Mouse (Mus musculus): ENCODE results near the gene Supt7l. TPM values are rescaled to one million over a fixed set of nuclear protein-coding genes. Genes with fewer than 3 reads are reported as not detected.

Supt7l gene
- total RNA-seq, 2 experiments from 2014 or later: 10.7 to 11.9 TPM

DNA sequence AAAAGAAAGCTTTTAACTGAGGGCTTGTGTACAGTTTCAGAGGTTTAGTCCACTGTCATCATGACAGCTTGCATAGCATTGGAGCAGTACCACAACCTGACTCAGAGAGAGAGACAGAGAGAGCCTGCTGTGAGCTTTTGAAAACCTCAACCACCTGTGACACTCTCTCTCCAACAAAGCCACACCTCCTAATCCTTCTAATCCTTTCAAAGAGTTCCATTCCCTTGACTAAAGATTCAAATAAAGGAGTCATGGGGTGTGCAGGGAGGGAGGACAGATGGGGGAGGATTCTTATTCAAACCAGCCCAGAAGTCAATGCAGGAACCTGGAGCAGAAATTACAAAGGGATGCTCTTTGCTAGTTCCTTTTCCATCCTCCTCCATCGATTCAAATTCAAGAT, 35.6 kb downstream of the Supt7l start:
- no peak for DNase-seq

DNA sequence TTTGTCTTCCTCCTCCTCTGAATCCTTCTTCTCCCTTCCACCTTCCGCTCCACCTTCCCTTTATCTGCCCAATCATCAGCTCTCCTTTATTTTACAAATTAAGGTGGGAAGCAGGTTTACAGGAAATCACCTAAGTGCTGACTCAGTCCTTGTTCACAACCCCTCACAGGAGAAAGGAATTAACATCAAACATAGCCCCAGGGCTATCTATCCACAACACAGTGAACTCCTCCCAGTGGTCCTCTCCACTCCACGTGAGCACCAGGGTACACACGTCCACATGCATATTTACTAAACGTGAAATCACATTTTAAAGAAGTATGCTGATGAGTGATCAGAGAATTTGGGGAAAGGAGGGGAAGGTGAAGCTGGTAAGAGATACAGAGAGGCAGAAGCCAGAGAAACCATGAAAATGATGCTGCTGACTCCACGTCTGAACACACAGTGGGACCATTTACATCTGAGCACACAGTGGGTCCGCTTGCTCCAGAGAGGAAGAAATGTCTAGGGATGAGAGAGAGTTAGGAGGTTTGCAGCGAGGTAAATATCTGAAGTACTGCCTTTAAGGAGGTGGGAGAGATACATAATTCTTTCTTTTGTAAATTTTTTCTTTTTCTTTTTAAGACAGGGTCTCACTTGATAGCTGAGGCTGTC, 38.4 kb downstream of the Supt7l start:
- no peak for DNase-seq

DNA sequence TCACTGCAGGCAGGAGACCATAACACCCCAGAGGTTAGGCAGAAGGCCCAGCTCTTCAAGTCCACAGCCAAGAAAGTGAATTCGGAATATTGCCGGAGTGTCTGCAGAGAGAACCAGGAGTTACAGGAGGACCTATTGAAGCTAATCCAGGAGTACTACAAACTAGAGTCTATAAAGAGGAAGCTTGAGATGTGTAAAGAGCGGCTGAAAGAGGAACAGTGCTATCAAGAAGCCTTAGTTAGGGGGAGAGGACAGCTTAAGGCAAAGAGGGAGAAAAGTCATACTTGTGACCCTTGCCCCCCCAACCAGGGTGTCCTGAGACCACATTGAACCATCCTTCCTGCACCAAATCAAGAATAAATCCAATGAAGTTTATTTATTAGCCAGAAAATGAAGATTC, 39.7 kb downstream of the Supt7l start:
- DNase-seq: no peak

DNA sequence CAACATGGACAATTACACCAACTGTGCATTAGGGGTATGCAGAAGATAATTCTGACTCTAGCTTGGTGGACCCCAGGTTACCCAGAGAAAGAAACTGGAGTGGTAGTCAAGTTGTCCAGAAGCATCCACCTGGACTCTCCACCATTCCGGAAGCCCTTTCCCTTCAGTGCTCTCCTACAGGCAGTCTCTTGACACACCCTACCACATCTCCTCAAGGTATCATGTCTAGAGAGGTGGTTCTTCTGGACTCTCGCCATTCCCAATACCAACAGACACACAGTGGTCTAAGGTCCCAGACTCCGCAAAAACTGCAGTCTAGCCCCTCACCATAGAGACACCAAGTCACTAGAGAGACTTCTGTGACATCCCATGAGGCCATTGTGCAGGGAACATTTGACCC, 42.2 kb downstream of the Supt7l start, which contains the start of gene 4930548H24Rik:
Gene 4930548H24Rik (plus strand): TSS at position 301 of the 400 bp plus-strand sequence.
- no peak for DNase-seq

DNA sequence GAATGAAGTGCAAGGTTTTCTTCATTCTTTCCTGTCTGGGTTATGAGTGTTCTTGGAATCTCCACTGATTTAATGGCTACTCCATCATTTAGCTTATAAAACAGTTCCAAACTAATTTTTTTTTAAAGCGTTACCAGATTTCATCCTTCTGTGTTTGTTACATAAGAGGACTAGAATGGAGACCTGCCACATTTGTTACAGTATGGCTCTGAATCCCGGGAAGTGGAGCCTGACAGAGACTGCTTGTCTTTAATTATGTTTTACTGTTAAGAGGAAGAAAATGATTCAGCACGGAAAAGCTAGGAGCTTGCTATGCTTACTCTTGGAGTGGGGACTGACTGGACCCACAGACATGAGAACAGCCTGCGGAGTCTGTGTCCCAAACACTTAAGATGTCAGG, 47.1 kb downstream of the Supt7l start:
- DNase-seq: no peak

DNA sequence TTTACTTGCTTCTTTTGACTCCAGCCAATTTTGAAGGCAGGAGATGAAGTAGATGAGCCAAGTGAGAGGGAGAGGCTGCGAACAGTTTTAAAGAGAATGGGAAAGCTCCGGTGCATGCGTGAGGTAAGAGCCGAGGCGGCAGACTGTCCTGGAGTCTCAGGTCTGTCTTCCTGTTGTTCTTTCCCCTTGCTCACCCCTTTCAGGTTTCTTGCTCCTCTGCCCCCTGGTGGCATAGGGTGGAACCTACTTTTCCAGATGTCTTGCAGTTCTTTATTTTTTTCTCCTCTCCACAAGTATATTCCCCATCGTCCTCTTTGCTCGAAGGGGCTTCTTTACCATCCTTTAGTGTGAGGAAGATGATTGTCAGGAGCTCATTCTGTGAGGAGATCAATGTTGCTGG, 57.3 kb downstream of the Supt7l start:
- peak; percentile 67 for DNase-seq

DNA sequence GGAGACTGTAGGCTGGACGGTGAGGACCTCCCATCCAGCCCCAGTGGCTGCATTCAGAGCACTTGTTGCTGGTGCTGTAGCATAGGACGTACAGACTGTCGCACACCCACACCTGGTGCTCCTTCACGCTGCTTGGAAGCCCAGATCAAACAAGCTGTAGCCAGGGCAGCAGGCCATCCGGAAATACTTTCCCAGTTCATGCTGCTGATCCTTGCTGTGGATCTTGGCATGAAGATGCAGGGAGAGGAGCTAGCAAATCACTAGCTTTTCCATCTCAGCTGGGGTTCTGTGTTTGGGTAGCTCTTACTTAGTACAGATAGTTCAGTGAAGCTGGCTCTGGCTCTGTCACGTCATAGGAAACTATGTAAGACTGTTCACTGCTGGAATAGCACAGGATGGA, 57.9 kb downstream of the Supt7l start:
- DNase-seq: no peak

DNA sequence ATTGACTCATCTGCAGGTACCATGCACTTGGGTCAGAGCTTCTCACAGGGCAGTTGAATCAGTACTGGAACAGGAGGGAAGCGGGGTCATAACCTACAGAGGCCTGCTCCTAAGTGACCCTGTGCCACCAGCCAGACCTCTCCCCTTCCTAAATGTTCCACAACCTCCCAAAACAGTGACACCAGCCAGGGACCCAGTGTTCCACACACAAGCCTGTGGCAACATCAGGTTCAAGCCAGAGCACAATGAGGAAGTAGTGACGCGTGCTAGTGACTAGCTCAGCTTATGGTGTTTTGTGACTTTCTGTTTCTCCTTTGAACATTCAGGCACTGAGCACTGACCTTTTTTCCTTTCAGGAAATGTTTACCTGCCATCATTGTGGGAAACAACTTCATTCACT, 59.8 kb downstream of the Supt7l start:
- DNase-seq: no peak

Other genes with a start within 250 kb of the Supt7l start
- 10 to 100 TPM; 20.2 to 27.7 TPM for gene Ift172, start 236.7 kb downstream of the Supt7l start, total RNA-seq (2021)
- 1 to 10 TPM; 8.8 to 10.0 TPM for gene Fndc4, start 231.7 kb downstream of the Supt7l start, total RNA-seq (2021)
- under 1 TPM; 0.14 to 0.27 TPM for gene Gckr, start 230.4 kb downstream of the Supt7l start, total RNA-seq (2021)
- 10 to 100 TPM; 12.4 to 17.4 TPM for gene Zfp512, start 75.4 kb downstream of the Supt7l start, total RNA-seq (2021)
- gene 4930548H24Rik, start 42.1 kb downstream of the Supt7l start, total RNA-seq (2021): under 1 TPM; 0.28 to 0.29 TPM
- 10 to 100 TPM; 19.9 to 22.0 TPM for gene Gpn1, start 33.1 kb downstream of the Supt7l start, total RNA-seq (2021)
- gene Slc4a1ap, start 812 bp downstream of the Supt7l start, total RNA-seq (2021): 10 to 100 TPM; 21.7 to 22.3 TPM
- 100 to 1,000 TPM; 259 to 272 TPM for gene Mrpl33, start 69.1 kb upstream of the Supt7l start, total RNA-seq (2021)
- 1 to 10 TPM; 2.6 to 3.7 TPM for gene Rbks, start 169.8 kb upstream of the Supt7l start, total RNA-seq (2021)
- gene Babam2, start 169.9 kb upstream of the Supt7l start, total RNA-seq (2021): 10 to 100 TPM; 45.3 to 45.8 TPM

All from gastrocnemius, postnatal 10 days (tissue).